Mouse (Mus musculus) cerebellum, adult 2 months (tissue): ENCODE measurements around the gene Cped1. TPM values are rescaled to one million over a fixed set of nuclear protein-coding genes. Genes with fewer than 3 reads are reported as not detected.

Experiments
- DNase-seq, 2 experiments: peaks; one replicate each; pipeline ENCODE4 v3.0.0; 2021
- H3K27ac ChIP-seq: fragments of 200-500 bp; 2 replicates; pipeline ENCODE4 v1.5.1; 2012; ENCODE audit warnings: low read length, control low read depth, inconsistent platforms; ENCODE audit not compliant: insufficient read depth
- H3K27me3 ChIP-seq: fragments of 200-500 bp; 2 replicates; pipeline ENCODE4 v1.6.1; 2012; ENCODE audit warnings: inconsistent platforms, mild to moderate bottlenecking, low read length, moderate library complexity; ENCODE audit not compliant: control insufficient read depth, insufficient read depth
- H3K4me1 ChIP-seq: fragments of 200-500 bp; 2 replicates; pipeline ENCODE4 v1.6.1; 2011; ENCODE audit warnings: low read length; ENCODE audit not compliant: control insufficient read depth, insufficient read depth
- H3K4me3 ChIP-seq: fragments of 200-500 bp; replicated peaks from 2 replicates; pipeline ENCODE3; 2011; ENCODE audit warnings: mild to moderate bottlenecking, low read depth, low read length, control low read depth; ENCODE audit not compliant: insufficient read depth
- CTCF ChIP-seq: fragments of 200-500 bp; IDR thresholded peaks from 2 replicates; pipeline ENCODE4 v1.5.1; 2011; ENCODE audit warnings: low read depth, mild to moderate bottlenecking, control low read depth, low read length, moderate library complexity, borderline replicate concordance; ENCODE audit not compliant: insufficient read depth
- POLR2A ChIP-seq: fragments of 200-500 bp; IDR thresholded peaks from 2 replicates; pipeline ENCODE4 v1.6.1; 2011; ENCODE audit warnings: low read length, control low read depth, borderline replicate concordance; ENCODE audit not compliant: insufficient read depth
- WGBS: fragments of 180-500 bp; shearing (Covaris S2); methylation state at CpG from one replicate; pipeline ENCODE4 v1.1.7; 2018; 5-methylcytosine and 5-hydroxymethylcytosine counted together
- polyA plus RNA-seq: library from polyadenylated mRNA; depleted of rRNA; stranded (reverse); fragments of >200 nt; gene quantifications from 2 replicates; pipeline ENCODE4 v1.2.3, GENCODE M21; 2012

The Cped1 gene
- polyA plus RNA-seq, 1 experiment: 1.1 TPM

GRCm38 (mm10) chr6:22268677-22269076 lies 283.0 kb downstream of the Cped1 start:
- no peak overlapping the region for H3K27ac ChIP-seq
- H3K4me3 ChIP-seq: no peak overlapping the region
- TF ChIP-seq CTCF (no peak), POLR2A (no peak)
- no peaks in the 10 kb centered on the region for H3K4me1 ChIP-seq
- no peak for DNase-seq
- no peaks in the 10 kb centered on the region for H3K27me3 ChIP-seq

GRCm38 (mm10) chr6:22269840-22270521 lies 284.3 kb downstream of the Cped1 start:
- WGBS: 68% methylated on average over 8 of the region's 8 CpGs
- Histone ChIP-seq H3K27me3 (no peaks in the 10 kb centered on the region), H3K27ac (no peak overlapping the region), H3K4me1 (no peaks in the 10 kb centered on the region), H3K4me3 (no peak overlapping the region)
- DNase-seq: no peak
- no peak for TF ChIP-seq POLR2A
- TF ChIP-seq CTCF: no peak

- no peak overlapping the region for H3K4me3 ChIP-seq
- DNase-seq: no peak
- no peaks in the 10 kb centered on the region for H3K27me3 ChIP-seq
- TF ChIP-seq CTCF (no peak), POLR2A (no peak)
- WGBS: 97% methylated on average over 3 of the region's 3 CpGs
- no peak overlapping the region for H3K27ac ChIP-seq
- H3K4me1 ChIP-seq: no peaks in the 10 kb centered on the region; the same call in 1 of the 2 replicates
Observed at GRCm38 (mm10) chr6:22277941-22278340, 292.2 kb downstream of the Cped1 start.

GRCm38 (mm10) chr6:22280217-22280861 lies 294.6 kb downstream of the Cped1 start:
- TF ChIP-seq CTCF: no peak
- TF ChIP-seq POLR2A: no peak
- 6% methylated on average over 14 of the region's 14 CpGs for WGBS
- DNase-seq: peak; percentile 21 to 40

GRCm38 (mm10) chr6:22282405-22282804 lies 296.7 kb downstream of the Cped1 start:
- WGBS: 95% methylated on average over 4 of the region's 4 CpGs
- DNase-seq: no peak
- H3K27ac ChIP-seq: no peak overlapping the region
- H3K27me3 ChIP-seq: no peaks in the 10 kb centered on the region
- no peak overlapping the region for H3K4me3 ChIP-seq
- TF ChIP-seq CTCF (no peak), POLR2A (no peak)
- no peaks in the 10 kb centered on the region; the same call in 1 of the 2 replicates for H3K4me1 ChIP-seq

More at GRCm38 (mm10) chr6:22280217-22280861, 294.6 kb downstream of the Cped1 start:
- Histone ChIP-seq H3K4me1 (no peaks in the 10 kb centered on the region; the same call in 1 of the 2 replicates), H3K27ac (no peak overlapping the region), H3K27me3 (no peaks in the 10 kb centered on the region), H3K4me3 (no peak overlapping the region)

GRCm38 (mm10) chr6:22288004-22288736 lies 302.5 kb downstream of the Cped1 start, which contains the start of gene Wnt16:
Gene Wnt16 (plus strand): TSS chr6:22288227.
- H3K4me3 ChIP-seq: peak within 1 kb of the TSS; percentile 42
- 5% methylated on average over 20 of the region's 20 CpGs for WGBS
- DNase-seq: peak; percentile 17 to 19
- TF ChIP-seq POLR2A (no peak), CTCF (no peak)
- peaks cover 4% of the 10 kb centered on the region; the same call in 1 of the 2 replicates for H3K27me3 ChIP-seq
- no peaks in the 10 kb centered on the region; the same call in 1 of the 2 replicates for H3K4me1 ChIP-seq
- no peak within 1 kb of the TSS for H3K27ac ChIP-seq

- peak overlapping the region; percentile 42 for H3K4me3 ChIP-seq
- WGBS: under 1% methylated on average over 38 of the region's 38 CpGs
- no peak overlapping the region for H3K27ac ChIP-seq
- H3K27me3 ChIP-seq: peaks cover 4% of the 10 kb centered on the region; the same call in 1 of the 2 replicates
- TF ChIP-seq CTCF (no peak), POLR2A (no peak)
- peak; percentile 13 to 33 for DNase-seq
- H3K4me1 ChIP-seq: no peaks in the 10 kb centered on the region; the same call in 1 of the 2 replicates
Observed at GRCm38 (mm10) chr6:22288737-22289460, 303.2 kb downstream of the Cped1 start.
